ENCODE assay signal across 20 mouse cellular contexts in genomic region chr4:133447366-133447765, GRCm38 (mm10). TPM values are rescaled to one million over a fixed set of nuclear protein-coding genes. Genes with fewer than 3 reads are reported as not detected.
DNase-seq lines count a peak whose midpoint lies in the region; TF ChIP-seq lines count a peak whose summit lies in the region.
"Had no signal": no experiment of that assay in that cellular context is flagged by ENCODE, and none has a peak within 500 bp of the region (broad histone marks: within the 10 kb centered on the region; RNA-seq: fewer than 3 reads in every experiment).

No protein-coding gene starts in this region.

- no peak for TF ChIP-seq CTCF in C2C12 (IDR thresholded peaks at IDR 0.05; ENCODE audit: control insufficient read depth, insufficient read depth, insufficient read length)

- intact Hi-C loops in left cerebral cortex, postnatal 10 days (cut with DNase I), result no loop called here

- H3K27me3 ChIP-seq in C2C12 (ENCODE audit: control insufficient read depth, insufficient read depth, insufficient read length), result no peaks in the 10 kb centered on the region
- no peaks in the 10 kb centered on the region for H3K27me3 ChIP-seq in embryonic facial prominence, embryonic 10.5 days (replicated peaks; ENCODE audit: low read depth, poor library complexity, severe bottlenecking)
- H3K27me3 ChIP-seq: embryonic facial prominence, embryonic 12.5 days; forebrain, embryonic 15.5 days; hindbrain, embryonic 12.5 days had no signal

- H3K9me3 ChIP-seq in embryonic facial prominence, embryonic 10.5 days, result no peaks in the 10 kb centered on the region
- H3K9me3 ChIP-seq: embryonic facial prominence, embryonic 12.5 days; forebrain, embryonic 15.5 days; heart, embryonic 13.5 days; hindbrain, embryonic 12.5 days had no signal

- H3K79me2 ChIP-seq in C2C12 (ENCODE audit: control insufficient read depth, insufficient read depth), result no peaks in the 10 kb centered on the region

- no peaks in the 10 kb centered on the region for H3K36me3 ChIP-seq in C2C12 (ENCODE audit: control insufficient read depth, insufficient read depth)
- no peaks in the 10 kb centered on the region for H3K36me3 ChIP-seq in embryonic facial prominence, embryonic 10.5 days (replicated peaks)
- H3K36me3 ChIP-seq: embryonic facial prominence, embryonic 12.5 days; forebrain, embryonic 15.5 days; heart, embryonic 13.5 days; hindbrain, embryonic 12.5 days had no signal

- WGBS in embryonic facial prominence, embryonic 10.5 days, result 69% methylated on average over 5 of the region's 5 CpGs

- H3K27ac ChIP-seq in embryonic facial prominence, embryonic 10.5 days (replicated peaks), result 0 out of 2 replicates have a peak overlapping the region, but pooled peaks have one; percentile 4
- H3K27ac ChIP-seq: embryonic facial prominence, embryonic 12.5 days; forebrain, embryonic 15.5 days; heart, embryonic 13.5 days; hindbrain, embryonic 12.5 days; hindbrain, postnatal 0 days had no signal

- no peaks in the 10 kb centered on the region for H3K79me3 ChIP-seq in C2C12 (ENCODE audit: low read depth)

- H3K4me1 ChIP-seq in embryonic facial prominence, embryonic 10.5 days, result peaks cover 27% of the 10 kb centered on the region

- H3ac ChIP-seq in C2C12 (ENCODE audit: control insufficient read depth, insufficient read length, low read depth), result no peak overlapping the region

- peak; percentile 42 for DNase-seq in adrenal gland, adult 2 months
- no peak for DNase-seq in adrenal gland, postnatal 4 days (ENCODE audit: low spot score in 2 of 2)
- no peak for DNase-seq in embryonic facial prominence, embryonic 10.5 days (ENCODE audit: low spot score)
- no peak for DNase-seq in layer of hippocampus, postnatal 25 days (ENCODE audit: extremely low spot score in 1 of 2, low spot score in 1 of 2)
- no peak for DNase-seq in right cerebral cortex, postnatal 10 days (ENCODE audit: low spot score in 2 of 2)
- DNase-seq in left cerebral cortex, postnatal 10 days (ENCODE audit: extremely low spot score in 1 of 2, low spot score in 2 of 2), result no peak
- DNase-seq: adrenal gland, postnatal 14 days; cerebellum, adult 2 months; cerebellum, postnatal 36 days; embryo, embryonic 11 days; gastrocnemius, postnatal 36 days; heart, adult 11 months; heart, postnatal 36 days; kidney, adult 11 months had no signal

- no peak overlapping the region for H3K4me3 ChIP-seq in C2C12 (ENCODE audit: insufficient read depth, poor library complexity, severe bottlenecking)
- no peak overlapping the region for H3K4me3 ChIP-seq in embryonic facial prominence, embryonic 10.5 days
- H3K4me3 ChIP-seq: embryonic facial prominence, embryonic 12.5 days; forebrain, embryonic 15.5 days; heart, embryonic 13.5 days; hindbrain, embryonic 12.5 days had no signal

TF ChIP-seq in C2C12, 6 proteins besides CTCF, POLR2A, EP300 and RAD21:
- TF ChIP-seq MYOD1 (IDR thresholded peaks at IDR 0.05; ENCODE audit: control insufficient read depth, insufficient read length, low read depth) (peak; percentile 84), MYOG (IDR thresholded peaks at IDR 0.05; ENCODE audit: control insufficient read depth, extremely low read depth, insufficient read length) (no peak), FOSL1 (IDR thresholded peaks at IDR 0.05; ENCODE audit: insufficient read depth, low read length, poor library complexity, severe bottlenecking) (no peak), CEBPB (IDR thresholded peaks at IDR 0.05; ENCODE audit: low read depth) (no peak), MAX (IDR thresholded peaks at IDR 0.05) (no peak), USF1 (IDR thresholded peaks at IDR 0.05; ENCODE audit: low read depth) (no peak)

RNA-seq across cellular contexts. Expression of gene Tent5b, which starts 32.6 kb away (rescaled TPM):
- total RNA-seq in adrenal gland, adult 2 months (2021), result 10 to 100 TPM in 1 of 2 experiments, 1 to 10 TPM in 1; 1.7 to 14.7 TPM
- 3.0 and 7.2 TPM in 2 replicates for polyA plus RNA-seq in adrenal gland, adult 2 months (2012; rRNA removed)
- total RNA-seq in adrenal gland, postnatal 4 days (2021), result under 1 TPM; 0.73 to 0.78 TPM
- 4.4 TPM for polyA plus RNA-seq in C2C12 (2012; fragmentation: generic; extraction: Trizol)
- 1.0 and 1.2 TPM in 2 replicates for polyA plus RNA-seq in embryonic facial prominence, embryonic 10.5 days (2016; fragmentation: Nextera tagmentation; extraction: Ambion mirVana)
- total RNA-seq in layer of hippocampus, postnatal 25 days (2021), result not detected
- not detected for total RNA-seq in left cerebral cortex, postnatal 10 days (2021)

RNA-seq across cellular contexts. Expression of gene Trnp1, which starts 51.0 kb away (rescaled TPM):
- total RNA-seq in adrenal gland, adult 2 months (2021), result 1 to 10 TPM; 4.4 to 7.5 TPM
- polyA plus RNA-seq in adrenal gland, adult 2 months (2012; rRNA removed), result 7.4 and 11.4 TPM in 2 replicates
- 1 to 10 TPM; 6.9 to 8.0 TPM for total RNA-seq in adrenal gland, postnatal 4 days (2021)
- 2.3 TPM for polyA plus RNA-seq in C2C12 (2012; fragmentation: generic; extraction: Trizol)
- 0.57 and 1.1 TPM in 2 replicates for polyA plus RNA-seq in embryonic facial prominence, embryonic 10.5 days (2016; fragmentation: Nextera tagmentation; extraction: Ambion mirVana)
- 100 to 1,000 TPM; 183 to 201 TPM for total RNA-seq in layer of hippocampus, postnatal 25 days (2021)
- 100 to 1,000 TPM; 114 to 119 TPM for total RNA-seq in left cerebral cortex, postnatal 10 days (2021)

Comparison
In these comparisons a context has a peak if more than half of its experiments do, and no peak if none do; other contexts are left out.
1. RNA of gene Trnp1, which starts 51.0 kb away (total RNA-seq): 183 to 201 TPM in layer of hippocampus, postnatal 25 days and 114 to 119 TPM in left cerebral cortex, postnatal 10 days; 6.9 to 8.0 TPM in adrenal gland, postnatal 4 days and 4.4 to 7.5 TPM in adrenal gland, adult 2 months; every median in the first group is over 10 times any median in the second.